Mouse (Mus musculus): ENCODE data around the gene As3mt. TPM values are rescaled to one million over a fixed set of nuclear protein-coding genes. Genes with fewer than 3 reads are reported as not detected.

The As3mt gene
- polyA plus RNA-seq, 1 experiment from 2014 or later = 17.1 TPM

GRCm38 (mm10) chr19:46672766-46673418, 34.4 kb upstream of the As3mt start, which contains the start of gene Cyp17a1:
Cyp17a1 (minus strand) TSS chr19:46673172.
- no peak for ATAC-seq (ENCODE audit: insufficient read depth)
- Histone ChIP-seq H3K4me1 (replicated peaks) (peaks cover 22% of the 10 kb centered on the region), H3K27ac (replicated peaks) (no peak within 1 kb of the TSS), H3K9me3 (replicated peaks) (no peaks in the 10 kb centered on the region), H3K9ac (no peak within 1 kb of the TSS), H3K27me3 (peaks cover 24% of the 10 kb centered on the region; the same call in 1 of the 2 replicates), H3K36me3 (replicated peaks) (no peaks in the 10 kb centered on the region), H3K4me3 (replicated peaks) (no peak within 1 kb of the TSS), H3K4me2 (no peak within 1 kb of the TSS)
- 41% methylated on average over 5 of the region's 5 CpGs for whole genome bisulfite sequencing (ENCODE audit: insufficient replicate concordance)

- Histone ChIP-seq H3K4me2 (no peak overlapping the region), H3K9me3 (replicated peaks) (no peaks in the 10 kb centered on the region), H3K27me3 (peaks cover 16% of the 10 kb centered on the region; the same call in 1 of the 2 replicates), H3K27ac (replicated peaks) (no peak overlapping the region), H3K4me1 (replicated peaks) (peaks cover 15% of the 10 kb centered on the region), H3K36me3 (replicated peaks) (no peaks in the 10 kb centered on the region), H3K9ac (no peak overlapping the region), H3K4me3 (replicated peaks) (no peak overlapping the region)
- ATAC-seq (ENCODE audit: insufficient read depth) = no peak
- WGBS (ENCODE audit: insufficient replicate concordance) = 69% methylated on average over 3 of the region's 3 CpGs
Measured at GRCm38 (mm10) chr19:46675641-46676040, 31.6 kb upstream of the As3mt start.

- no peaks in the 10 kb centered on the region for H3K36me3 ChIP-seq (replicated peaks)
- no peak overlapping the region for H3K27ac ChIP-seq (replicated peaks)
- H3K9ac ChIP-seq = no peak overlapping the region
- H3K9me3 ChIP-seq (replicated peaks) = no peaks in the 10 kb centered on the region
- no peak for ATAC-seq (ENCODE audit: insufficient read depth)
- no peak overlapping the region for H3K4me2 ChIP-seq
- 37% methylated on average over 12 of the region's 12 CpGs for WGBS (ENCODE audit: insufficient replicate concordance)
- no peak overlapping the region for H3K4me3 ChIP-seq (replicated peaks)
- H3K4me1 ChIP-seq (replicated peaks) = peaks cover 7% of the 10 kb centered on the region; the same call in 1 of the 2 replicates
- no peaks in the 10 kb centered on the region; the same call in 1 of the 2 replicates for H3K27me3 ChIP-seq
Measured at GRCm38 (mm10) chr19:46679720-46680383, 27.4 kb upstream of the As3mt start.

GRCm38 (mm10) chr19:46689460-46690372, 17.5 kb upstream of the As3mt start, which contains the start of gene Borcs7:
Borcs7 (plus strand) TSS chr19:46689906.
- peaks cover 13% of the 10 kb centered on the region for H3K4me1 ChIP-seq (replicated peaks)
- ATAC-seq (ENCODE audit: insufficient read depth) = peak; percentile 91
- 1% methylated on average over 44 of the region's 44 CpGs for WGBS (ENCODE audit: insufficient replicate concordance)

GRCm38 (mm10) chr19:46690387-46690786, 16.9 kb upstream of the As3mt start:
- Histone ChIP-seq H3K36me3 (replicated peaks) (0 out of 2 replicates have a peak, but pooled peaks cover 5% of the 10 kb centered on the region), H3K4me3 (replicated peaks) (peak overlapping the region; percentile 82), H3K4me2 (peak overlapping the region; percentile 75), H3K27me3 (no peaks in the 10 kb centered on the region), H3K27ac (replicated peaks) (no peak overlapping the region), H3K4me1 (replicated peaks) (peaks cover 13% of the 10 kb centered on the region), H3K9me3 (replicated peaks) (no peaks in the 10 kb centered on the region), H3K9ac (peak overlapping the region; percentile 74; the same call in 1 of the 2 replicates)
- no peak for ATAC-seq (ENCODE audit: insufficient read depth)
- WGBS (ENCODE audit: insufficient replicate concordance) = 63% methylated on average over 11 of the region's 11 CpGs

More at GRCm38 (mm10) chr19:46689460-46690372, 17.5 kb upstream of the As3mt start, which contains the start of gene Borcs7:
- H3K27ac ChIP-seq (replicated peaks) = peak within 1 kb of the TSS; percentile 77
- no peaks in the 10 kb centered on the region for H3K27me3 ChIP-seq
- H3K9me3 ChIP-seq (replicated peaks) = no peaks in the 10 kb centered on the region
- peak within 1 kb of the TSS; percentile 82 for H3K4me3 ChIP-seq (replicated peaks)
- peak within 1 kb of the TSS; percentile 75 for H3K4me2 ChIP-seq
- H3K9ac ChIP-seq = peak within 1 kb of the TSS; percentile 74
- no peaks in the 10 kb centered on the region for H3K36me3 ChIP-seq (replicated peaks)

- Histone ChIP-seq H3K27me3 (no peaks in the 10 kb centered on the region), H3K4me1 (replicated peaks) (peaks cover 13% of the 10 kb centered on the region), H3K36me3 (replicated peaks) (0 out of 2 replicates have a peak, but pooled peaks cover 5% of the 10 kb centered on the region), H3K27ac (replicated peaks) (no peak overlapping the region), H3K4me3 (replicated peaks) (no peak overlapping the region), H3K4me2 (no peak overlapping the region), H3K9me3 (replicated peaks) (no peaks in the 10 kb centered on the region), H3K9ac (no peak overlapping the region)
- no peak for ATAC-seq (ENCODE audit: insufficient read depth)
- 46% methylated on average over 2 of the region's 2 CpGs for WGBS (ENCODE audit: insufficient replicate concordance)
Measured at GRCm38 (mm10) chr19:46691078-46691477, 16.2 kb upstream of the As3mt start.

- no peaks in the 10 kb centered on the region for H3K9me3 ChIP-seq (replicated peaks)
- H3K9ac ChIP-seq = no peak overlapping the region
- no peak overlapping the region for H3K27ac ChIP-seq (replicated peaks)
- H3K4me1 ChIP-seq (replicated peaks) = peaks cover 13% of the 10 kb centered on the region
- WGBS (ENCODE audit: insufficient replicate concordance) = 72% methylated on average over 4 of the region's 4 CpGs
- H3K4me3 ChIP-seq (replicated peaks) = no peak overlapping the region
- no peaks in the 10 kb centered on the region for H3K27me3 ChIP-seq
- no peak overlapping the region for H3K4me2 ChIP-seq
- 0 out of 2 replicates have a peak, but pooled peaks cover 5% of the 10 kb centered on the region for H3K36me3 ChIP-seq (replicated peaks)
- ATAC-seq (ENCODE audit: insufficient read depth) = no peak
Measured at GRCm38 (mm10) chr19:46693146-46693545, 14.1 kb upstream of the As3mt start.

- no peaks in the 10 kb centered on the region for H3K9me3 ChIP-seq (replicated peaks)
- no peak overlapping the region for H3K4me2 ChIP-seq
- 86% methylated on average over 8 of the region's 8 CpGs for WGBS (ENCODE audit: insufficient replicate concordance)
- 0 out of 2 replicates have a peak, but pooled peaks cover 5% of the 10 kb centered on the region for H3K36me3 ChIP-seq (replicated peaks)
- H3K27ac ChIP-seq (replicated peaks) = no peak overlapping the region
- H3K27me3 ChIP-seq = no peaks in the 10 kb centered on the region
- ATAC-seq (ENCODE audit: insufficient read depth) = no peak
- H3K4me3 ChIP-seq (replicated peaks) = no peak overlapping the region
- no peaks in the 10 kb centered on the region; the same call in 1 of the 2 replicates for H3K4me1 ChIP-seq (replicated peaks)
- H3K9ac ChIP-seq = no peak overlapping the region
Measured at GRCm38 (mm10) chr19:46696482-46696881, 10.8 kb upstream of the As3mt start.

- 85% methylated on average over 7 of the region's 7 CpGs for WGBS (ENCODE audit: insufficient replicate concordance)
- H3K9ac ChIP-seq = no peak overlapping the region
- H3K4me1 ChIP-seq (replicated peaks) = no peaks in the 10 kb centered on the region; the same call in 1 of the 2 replicates
- no peak overlapping the region for H3K4me3 ChIP-seq (replicated peaks)
- no peak overlapping the region for H3K4me2 ChIP-seq
- H3K36me3 ChIP-seq (replicated peaks) = 0 out of 2 replicates have a peak, but pooled peaks cover 5% of the 10 kb centered on the region
- H3K27ac ChIP-seq (replicated peaks) = no peak overlapping the region
- H3K9me3 ChIP-seq (replicated peaks) = no peaks in the 10 kb centered on the region
- ATAC-seq (ENCODE audit: insufficient read depth) = no peak
- H3K27me3 ChIP-seq = no peaks in the 10 kb centered on the region
Measured at GRCm38 (mm10) chr19:46696943-46697342, 10.3 kb upstream of the As3mt start.

- H3K9me3 ChIP-seq (replicated peaks) = no peaks in the 10 kb centered on the region
- 45% methylated on average over 19 of the region's 19 CpGs for WGBS (ENCODE audit: insufficient replicate concordance)
- no peak overlapping the region for H3K4me2 ChIP-seq
- no peak overlapping the region for H3K4me3 ChIP-seq (replicated peaks)
- H3K27ac ChIP-seq (replicated peaks) = no peak overlapping the region
- ATAC-seq (ENCODE audit: insufficient read depth) = no peak
- H3K4me1 ChIP-seq (replicated peaks) = no peaks in the 10 kb centered on the region; the same call in 1 of the 2 replicates
- H3K27me3 ChIP-seq = no peaks in the 10 kb centered on the region
- 0 out of 2 replicates have a peak, but pooled peaks cover 5% of the 10 kb centered on the region for H3K36me3 ChIP-seq (replicated peaks)
- H3K9ac ChIP-seq = no peak overlapping the region
Measured at GRCm38 (mm10) chr19:46697840-46698517, 9.3 kb upstream of the As3mt start.

Measured in liver, embryonic 15.5 days (tissue).